Mouse (Mus musculus): ENCODE data around the gene Shld2. TPM values are rescaled to one million over a fixed set of nuclear protein-coding genes. Genes with fewer than 3 reads are reported as not detected.
"Not testable (repeated sequence)": the region's sequence is repeated elsewhere in the genome, so short reads cannot be mapped to it uniquely, and the experiment has no call there.

Gene Shld2
- polyA plus RNA-seq, 1 experiment, result 26.7 TPM

DNA sequence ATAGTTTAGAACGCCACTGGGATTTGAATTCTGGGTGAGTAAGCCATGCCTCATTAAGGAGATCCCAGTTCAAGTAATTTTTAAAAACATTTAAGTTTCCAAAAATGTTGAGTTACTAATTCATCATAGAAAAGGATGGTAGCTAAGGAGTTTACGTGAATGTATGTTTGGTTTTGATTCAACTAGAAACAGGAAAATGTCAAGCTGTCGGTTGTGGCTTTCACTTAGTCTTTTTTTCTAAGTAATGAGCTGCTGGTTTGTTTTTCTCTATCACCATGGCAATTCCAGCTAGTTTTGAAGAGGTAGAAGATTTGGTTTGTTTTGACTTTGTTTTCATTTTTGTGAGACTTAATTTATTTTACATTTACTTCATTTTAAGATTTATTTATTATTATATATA lies 7.1 kb upstream of the Shld2 start:
- H3K9me3 ChIP-seq (replicated peaks; ENCODE audit: control insufficient read depth, insufficient read depth, low read length, poor library complexity, severe bottlenecking), result peaks cover 16% of the 10 kb centered on the region
- no peak overlapping the region for H3K4me3 ChIP-seq (ENCODE audit: low read depth, low read length)
- H3K36me3 ChIP-seq (ENCODE audit: control insufficient read depth, insufficient read depth, low read length, poor library complexity, severe bottlenecking), result peaks cover 60% of the 10 kb centered on the region
- no peak overlapping the region for H3K27ac ChIP-seq (ENCODE audit: insufficient read depth, low read length)
- peaks cover 1% of the 10 kb centered on the region for H3K4me1 ChIP-seq (ENCODE audit: control insufficient read depth, insufficient read depth, low read length)
- TF ChIP-seq POLR2A (IDR thresholded peaks at IDR 0.05; ENCODE audit: insufficient read depth, low read length) (no peak), CTCF (IDR thresholded peaks at IDR 0.05; ENCODE audit: low read depth, low read length) (no peak), EP300 (IDR thresholded peaks at IDR 0.05; ENCODE audit: insufficient read depth, low read depth, low read length) (no peak)
- no peaks in the 10 kb centered on the region for H3K27me3 ChIP-seq (ENCODE audit: control insufficient read depth, insufficient read depth, low read length, poor library complexity, severe bottlenecking)
- H3K9ac ChIP-seq (ENCODE audit: low read depth, poor library complexity, severe bottlenecking), result no peak overlapping the region

DNA sequence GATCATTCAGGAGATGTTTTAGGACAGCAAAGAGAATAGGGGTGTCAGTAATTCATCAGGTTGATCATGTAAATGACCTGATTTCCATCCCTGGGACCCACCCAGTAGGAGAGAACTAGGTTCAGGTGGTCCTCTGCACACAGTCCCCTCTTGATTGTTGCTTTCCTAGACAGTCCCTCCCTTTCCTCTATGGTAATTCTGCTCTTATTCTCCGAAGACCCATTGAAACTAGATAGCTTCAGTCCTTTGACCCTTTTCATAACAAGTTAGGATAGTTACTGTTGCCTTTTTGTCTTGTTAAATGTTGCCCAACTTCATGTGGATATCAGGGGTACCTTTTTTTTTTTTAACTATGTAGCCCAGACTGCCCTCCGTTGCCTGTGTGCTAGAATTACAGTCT lies 6.1 kb upstream of the Shld2 start:
- Histone ChIP-seq H3K36me3 (ENCODE audit: control insufficient read depth, insufficient read depth, low read length, poor library complexity, severe bottlenecking) (peaks cover 56% of the 10 kb centered on the region), H3K9ac (ENCODE audit: low read depth, poor library complexity, severe bottlenecking) (no peak overlapping the region), H3K27me3 (ENCODE audit: control insufficient read depth, insufficient read depth, low read length, poor library complexity, severe bottlenecking) (no peaks in the 10 kb centered on the region), H3K4me1 (ENCODE audit: control insufficient read depth, insufficient read depth, low read length) (peaks cover 1% of the 10 kb centered on the region), H3K4me3 (ENCODE audit: low read depth, low read length) (no peak overlapping the region), H3K9me3 (replicated peaks; ENCODE audit: control insufficient read depth, insufficient read depth, low read length, poor library complexity, severe bottlenecking) (peaks cover 16% of the 10 kb centered on the region), H3K27ac (ENCODE audit: insufficient read depth, low read length) (peak overlapping the region; percentile 19; the same call in 1 of the 2 replicates)
- TF ChIP-seq EP300 (IDR thresholded peaks at IDR 0.05; ENCODE audit: insufficient read depth, low read depth, low read length) (no peak), POLR2A (IDR thresholded peaks at IDR 0.05; ENCODE audit: insufficient read depth, low read length) (no peak), CTCF (IDR thresholded peaks at IDR 0.05; ENCODE audit: low read depth, low read length) (no peak)

DNA sequence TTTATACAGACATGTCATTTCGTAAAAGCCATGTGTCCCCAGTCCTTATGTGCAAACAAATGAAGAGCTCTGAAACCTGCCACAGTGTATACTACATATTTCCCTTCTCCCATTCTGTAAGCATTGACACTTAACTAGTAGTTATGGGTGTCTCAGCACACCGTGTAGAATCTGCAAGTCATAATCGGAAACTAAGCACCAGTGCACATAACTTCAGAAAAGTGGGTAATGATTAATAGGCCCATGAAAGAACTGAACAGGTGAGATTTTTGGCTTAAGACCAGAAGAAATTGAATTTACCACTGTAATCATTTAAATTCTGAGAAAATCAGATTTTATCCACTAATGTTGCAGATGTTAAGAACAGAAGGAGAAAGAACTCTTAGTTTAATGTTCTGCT lies 4.5 kb upstream of the Shld2 start:
- H3K4me3 ChIP-seq (ENCODE audit: low read depth, low read length), result no peak overlapping the region
- no peaks in the 10 kb centered on the region for H3K27me3 ChIP-seq (ENCODE audit: control insufficient read depth, insufficient read depth, low read length, poor library complexity, severe bottlenecking)
- H3K27ac ChIP-seq (ENCODE audit: insufficient read depth, low read length), result no peak overlapping the region
- no peak for TF ChIP-seq POLR2A (IDR thresholded peaks at IDR 0.05; ENCODE audit: insufficient read depth, low read length)
- TF ChIP-seq EP300 (IDR thresholded peaks at IDR 0.05; ENCODE audit: insufficient read depth, low read depth, low read length), result no peak
- TF ChIP-seq CTCF (IDR thresholded peaks at IDR 0.05; ENCODE audit: low read depth, low read length), result no peak
- peaks cover 5% of the 10 kb centered on the region for H3K9me3 ChIP-seq (replicated peaks; ENCODE audit: control insufficient read depth, insufficient read depth, low read length, poor library complexity, severe bottlenecking)
- peaks cover 45% of the 10 kb centered on the region for H3K36me3 ChIP-seq (ENCODE audit: control insufficient read depth, insufficient read depth, low read length, poor library complexity, severe bottlenecking)
- H3K9ac ChIP-seq (ENCODE audit: low read depth, poor library complexity, severe bottlenecking), result no peak overlapping the region
- H3K4me1 ChIP-seq (ENCODE audit: control insufficient read depth, insufficient read depth, low read length), result peaks cover 1% of the 10 kb centered on the region

DNA sequence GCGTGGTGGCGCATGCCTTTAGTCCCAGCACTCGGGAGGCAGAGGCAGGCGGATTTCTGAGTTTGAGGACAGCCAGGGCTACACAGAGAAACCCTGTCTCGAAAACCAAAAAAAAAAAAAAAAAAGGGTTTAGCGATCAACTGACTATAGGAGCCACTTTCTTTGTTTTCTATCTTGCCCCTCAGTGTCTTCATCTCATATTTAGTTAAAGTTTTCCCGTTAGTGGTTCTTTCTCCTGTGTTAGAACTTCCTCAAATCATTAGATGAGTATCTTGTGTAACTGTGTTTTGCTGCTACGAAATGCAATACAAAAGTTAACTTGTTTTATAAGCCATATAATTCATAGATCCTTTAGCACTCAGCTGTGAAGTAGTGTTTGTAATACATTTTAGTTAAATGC lies 4.1 kb upstream of the Shld2 start:
- H3K4me3 ChIP-seq (ENCODE audit: low read depth, low read length), result peak overlapping the region; percentile 41
- not testable (repeated sequence) for H3K9me3 ChIP-seq (replicated peaks; ENCODE audit: control insufficient read depth, insufficient read depth, low read length, poor library complexity, severe bottlenecking)
- H3K9ac ChIP-seq (ENCODE audit: low read depth, poor library complexity, severe bottlenecking), result peak overlapping the region; percentile 90

DNA sequence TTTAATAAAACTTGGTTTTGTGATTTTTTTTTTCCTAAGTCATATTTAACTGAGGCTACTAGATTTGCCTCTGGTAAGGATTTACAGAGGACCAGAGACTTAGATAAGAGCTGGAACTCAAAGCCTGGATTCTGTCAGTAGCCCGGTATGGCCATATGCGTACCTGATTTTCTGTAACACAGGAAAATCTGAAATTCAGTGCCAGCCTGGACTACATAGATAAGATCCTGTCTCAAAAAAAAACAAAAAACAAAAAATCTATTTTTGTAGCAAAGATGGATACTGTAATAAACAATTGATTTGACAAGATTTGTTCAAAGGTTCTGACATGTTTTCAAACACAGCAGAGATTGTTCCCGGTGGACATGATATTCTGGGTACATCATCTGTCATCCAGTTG lies 3.3 kb upstream of the Shld2 start:
- Histone ChIP-seq H3K36me3 (ENCODE audit: control insufficient read depth, insufficient read depth, low read length, poor library complexity, severe bottlenecking) (peaks cover 35% of the 10 kb centered on the region), H3K4me1 (ENCODE audit: control insufficient read depth, insufficient read depth, low read length) (peaks cover 1% of the 10 kb centered on the region), H3K27ac (ENCODE audit: insufficient read depth, low read length) (peak overlapping the region; percentile 82; the same call in 1 of the 2 replicates), H3K4me3 (ENCODE audit: low read depth, low read length) (peak overlapping the region; percentile 41; the same call in 1 of the 2 replicates), H3K9me3 (replicated peaks; ENCODE audit: control insufficient read depth, insufficient read depth, low read length, poor library complexity, severe bottlenecking) (no peaks in the 10 kb centered on the region), H3K9ac (ENCODE audit: low read depth, poor library complexity, severe bottlenecking) (peak overlapping the region; percentile 90), H3K27me3 (ENCODE audit: control insufficient read depth, insufficient read depth, low read length, poor library complexity, severe bottlenecking) (no peaks in the 10 kb centered on the region)
- TF ChIP-seq POLR2A (IDR thresholded peaks at IDR 0.05; ENCODE audit: insufficient read depth, low read length) (no peak), CTCF (IDR thresholded peaks at IDR 0.05; ENCODE audit: low read depth, low read length) (no peak), EP300 (IDR thresholded peaks at IDR 0.05; ENCODE audit: insufficient read depth, low read depth, low read length) (no peak)

More for the DNA sequence above, 4.1 kb upstream of the Shld2 start:
- not testable (repeated sequence) for H3K4me1 ChIP-seq (ENCODE audit: control insufficient read depth, insufficient read depth, low read length); H3K27me3 ChIP-seq (ENCODE audit: control insufficient read depth, insufficient read depth, low read length, poor library complexity, severe bottlenecking)
- H3K36me3 ChIP-seq (ENCODE audit: control insufficient read depth, insufficient read depth, low read length, poor library complexity, severe bottlenecking), result peaks cover 41% of the 10 kb centered on the region
- peak overlapping the region; percentile 10; the same call in 1 of the 2 replicates for H3K27ac ChIP-seq (ENCODE audit: insufficient read depth, low read length)

DNA sequence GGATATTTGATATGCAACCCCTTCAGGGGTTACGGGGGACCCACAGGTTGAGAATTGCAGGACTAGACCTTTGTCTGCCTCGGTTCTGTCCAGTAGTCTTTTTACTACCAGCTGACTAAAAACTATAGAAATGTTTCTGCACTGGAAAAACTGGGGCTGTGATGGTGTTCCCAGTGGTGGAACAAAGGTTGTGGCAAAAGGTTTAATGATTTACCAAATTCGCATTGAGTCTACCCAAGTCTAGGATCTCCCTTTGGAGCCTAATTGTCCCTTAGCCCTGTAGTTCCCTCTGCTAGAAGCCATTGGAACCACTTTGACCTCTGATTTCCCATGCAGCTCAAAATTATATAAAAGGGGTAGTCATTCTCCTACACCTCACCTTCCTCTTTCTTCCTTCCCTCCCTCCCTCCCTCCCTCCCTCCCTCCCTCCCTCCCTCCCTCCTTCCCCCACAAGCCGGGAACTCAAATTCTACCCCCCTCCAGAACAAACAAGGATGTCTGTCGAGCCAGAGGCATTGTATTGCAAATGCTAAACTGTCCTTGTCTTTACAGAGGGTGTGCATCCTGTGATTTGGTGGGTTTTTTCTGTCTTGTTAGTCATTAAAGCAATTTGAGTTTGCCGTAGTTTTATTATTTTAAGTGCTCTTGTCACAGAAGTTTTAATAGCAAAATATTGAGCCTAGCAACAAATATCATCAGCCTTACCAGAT lies 2.2 kb upstream of the Shld2 start:
- Histone ChIP-seq H3K27me3 (ENCODE audit: control insufficient read depth, insufficient read depth, low read length, poor library complexity, severe bottlenecking) (no peaks in the 10 kb centered on the region), H3K4me1 (ENCODE audit: control insufficient read depth, insufficient read depth, low read length) (peaks cover 1% of the 10 kb centered on the region), H3K9me3 (replicated peaks; ENCODE audit: control insufficient read depth, insufficient read depth, low read length, poor library complexity, severe bottlenecking) (no peaks in the 10 kb centered on the region), H3K36me3 (ENCODE audit: control insufficient read depth, insufficient read depth, low read length, poor library complexity, severe bottlenecking) (peaks cover 25% of the 10 kb centered on the region), H3K4me3 (ENCODE audit: low read depth, low read length) (peak overlapping the region; percentile 78), H3K27ac (ENCODE audit: insufficient read depth, low read length) (peak overlapping the region; percentile 94), H3K9ac (ENCODE audit: low read depth, poor library complexity, severe bottlenecking) (peak overlapping the region; percentile 90)
- TF ChIP-seq POLR2A (IDR thresholded peaks at IDR 0.05; ENCODE audit: insufficient read depth, low read length), result no peak
- peak; percentile 69 for TF ChIP-seq EP300 (IDR thresholded peaks at IDR 0.05; ENCODE audit: insufficient read depth, low read depth, low read length)
- TF ChIP-seq CTCF (IDR thresholded peaks at IDR 0.05; ENCODE audit: low read depth, low read length), result no peak

Data from ES-Bruce4 (cell line).